Mouse (Mus musculus) embryonic facial prominence, embryonic 14.5 days (tissue): ENCODE data around the gene Ifit1bl1. TPM values are rescaled to one million over a fixed set of nuclear protein-coding genes. Genes with fewer than 3 reads are reported as not detected.
A peak's percentile ranks its signal among the peaks of the same experiment; 100 is the strongest.
"Not testable (repeated sequence)": the region's sequence is repeated elsewhere in the genome, so short reads cannot be mapped to it uniquely, and the experiment has no call there.

Source experiments
- ATAC-seq: fragments of 200-750 bp; cut with Nextera tagmentation; 2 replicates; pipeline ENCODE4 v1.8.0; 2017; ENCODE audit warnings: low read depth, moderate number of reproducible peaks, moderate TSS enrichment
- DNase-seq: peaks from one replicate; pipeline ENCODE4 v3.0.0-alpha.2; 2015; ENCODE audit warnings: low spot score
- H3K27ac ChIP-seq: fragments of 300-500 bp; sonication (generic); replicated peaks from 2 replicates; pipeline ENCODE4 v1.5.1; 2014; ENCODE audit warnings: low read depth, mild to moderate bottlenecking, low read length, moderate library complexity
- H3K27me3 ChIP-seq: fragments of 300-500 bp; sonication (generic); replicated peaks from 2 replicates; pipeline ENCODE4 v1.6.1; 2014; ENCODE audit warnings: low read length; ENCODE audit not compliant: control insufficient read depth, insufficient read depth
- H3K36me3 ChIP-seq: fragments of 300-500 bp; sonication (generic); 2 replicates; pipeline ENCODE4 v1.6.1; 2014; ENCODE audit warnings: low read length, mixed read lengths; ENCODE audit not compliant: control insufficient read depth, insufficient read depth
- H3K4me1 ChIP-seq: fragments of 300-500 bp; sonication (generic); 2 replicates; pipeline ENCODE4 v1.6.1; 2014; ENCODE audit warnings: antibody characterized with exemption, low read length; ENCODE audit not compliant: control insufficient read depth, insufficient read depth
- H3K4me2 ChIP-seq: fragments of 300-500 bp; sonication (generic); 2 replicates; pipeline ENCODE4 v1.6.1; 2014; ENCODE audit warnings: low read depth, mild to moderate bottlenecking, low read length, moderate library complexity, mixed read lengths
- H3K4me3 ChIP-seq: fragments of 300-500 bp; sonication (generic); 2 replicates; pipeline ENCODE4 v1.5.1; 2014; ENCODE audit warnings: low read depth, mild to moderate bottlenecking, low read length
- H3K9ac ChIP-seq: fragments of 300-500 bp; sonication (generic); 2 replicates; pipeline ENCODE4 v1.6.1; 2014; ENCODE audit warnings: low read depth, mild to moderate bottlenecking, low read length, moderate library complexity, mixed read lengths
- H3K9me3 ChIP-seq: fragments of 300-500 bp; sonication (generic); 2 replicates; pipeline ENCODE4 v1.6.1; 2016; ENCODE audit warnings: low read length; ENCODE audit not compliant: control insufficient read depth
- WGBS: fragments of 180-500 bp; shearing (Covaris S2); extraction: QIAGEN DNeasy Blood & Tissue Kit; methylation state at CpG from one replicate; pipeline ENCODE4 v1.1.7; 2014; 5-methylcytosine and 5-hydroxymethylcytosine counted together
- polyA plus RNA-seq: library from polyadenylated mRNA; unstranded; fragments of >200 nt; fragmentation: Nextera tagmentation; extraction: Ambion mirVana; gene quantifications from 2 replicates; pipeline ENCODE4 v1.2.1, GENCODE M21; 2014

Ifit1bl1 gene
- polyA plus RNA-seq, 1 experiment from 2014 or later = 1.2 TPM

DNA sequence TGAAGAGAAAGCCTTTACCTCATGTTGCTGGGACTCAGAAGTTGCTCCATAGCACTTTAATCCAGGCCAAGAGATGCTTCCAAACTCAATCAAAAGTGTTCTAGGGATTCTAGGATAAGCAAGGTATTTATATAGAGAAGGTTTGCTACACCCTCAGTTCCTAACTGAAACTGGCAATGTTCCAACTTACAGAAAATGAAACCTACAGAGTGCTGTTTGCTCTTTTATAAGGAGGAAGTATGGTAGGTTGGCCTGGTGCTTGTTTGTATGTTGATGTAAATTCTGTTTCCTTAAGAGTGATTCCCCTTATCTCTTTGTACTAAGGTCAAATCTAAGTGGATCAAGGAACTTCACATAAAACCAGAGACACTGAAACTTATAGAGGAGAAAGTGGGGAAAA lies 2.5 kb downstream of the Ifit1bl1 start:
- H3K4me2 ChIP-seq, H3K4me1 ChIP-seq, H3K9ac ChIP-seq, H3K27me3 ChIP-seq, ATAC-seq, H3K9me3 ChIP-seq, H3K27ac ChIP-seq, H3K36me3 ChIP-seq, H3K4me3 ChIP-seq: not testable (repeated sequence)
- DNase-seq = peak; percentile 41

DNA sequence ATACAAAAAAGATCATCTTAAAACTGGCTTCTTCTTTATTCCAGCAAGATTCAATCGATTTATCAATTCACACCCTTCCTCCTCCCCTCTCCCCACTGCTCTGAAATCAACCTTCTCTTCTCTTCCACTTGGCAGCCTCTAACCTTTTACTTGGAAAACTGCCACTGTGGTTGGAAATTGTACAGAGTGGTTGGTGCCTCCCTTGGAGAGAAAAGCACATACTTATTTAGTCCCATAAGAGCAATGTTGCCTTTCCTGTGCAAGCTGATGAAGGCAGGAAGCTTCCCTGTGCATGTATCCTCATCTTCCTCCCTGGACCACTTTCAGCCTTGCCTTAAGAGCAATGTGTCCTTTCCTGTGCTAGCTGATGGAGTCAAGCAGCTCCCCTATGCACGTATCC lies 3.4 kb downstream of the Ifit1bl1 start:
- Histone ChIP-seq H3K9ac (no peak overlapping the region), H3K4me1 (0 out of 2 replicates have a peak, but pooled peaks cover 6% of the 10 kb centered on the region), H3K36me3 (no peaks in the 10 kb centered on the region), H3K4me3 (no peak overlapping the region), H3K27ac (no peak overlapping the region), H3K27me3 (no peaks in the 10 kb centered on the region), H3K4me2 (no peak overlapping the region), H3K9me3 (no peaks in the 10 kb centered on the region)
- DNase-seq (peak; percentile 87), ATAC-seq (peak; percentile 33; the same call in 1 of the 2 replicates)
- WGBS = 60% methylated on average over 2 of the region's 2 CpGs

DNA sequence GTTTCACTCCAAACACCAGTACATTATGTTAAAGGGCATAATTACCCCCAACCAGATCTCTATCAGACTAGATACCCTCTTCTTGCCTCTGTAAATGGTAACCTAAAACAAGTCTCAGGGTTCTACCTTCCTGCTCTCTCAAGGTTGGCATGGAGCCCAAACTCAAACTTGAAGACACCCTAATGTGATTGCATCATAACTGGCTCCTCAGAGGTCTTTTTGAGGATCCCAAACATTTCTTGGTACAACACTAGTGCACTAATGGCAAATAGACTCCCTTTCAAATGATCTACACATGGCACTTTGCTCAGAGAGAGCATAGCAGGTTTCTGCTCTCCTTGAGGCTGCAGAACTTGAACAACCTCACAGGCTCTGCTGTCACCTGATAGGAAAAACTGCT lies 4.9 kb downstream of the Ifit1bl1 start:
- ATAC-seq (no peak), DNase-seq (no peak)
- H3K4me2 ChIP-seq = no peak overlapping the region
- H3K27ac ChIP-seq = no peak overlapping the region
- H3K9me3 ChIP-seq = no peaks in the 10 kb centered on the region
- H3K36me3 ChIP-seq = no peaks in the 10 kb centered on the region
- H3K4me1 ChIP-seq = 0 out of 2 replicates have a peak, but pooled peaks cover 6% of the 10 kb centered on the region
- no peaks in the 10 kb centered on the region for H3K27me3 ChIP-seq
- H3K9ac ChIP-seq = no peak overlapping the region
- H3K4me3 ChIP-seq = no peak overlapping the region

DNA sequence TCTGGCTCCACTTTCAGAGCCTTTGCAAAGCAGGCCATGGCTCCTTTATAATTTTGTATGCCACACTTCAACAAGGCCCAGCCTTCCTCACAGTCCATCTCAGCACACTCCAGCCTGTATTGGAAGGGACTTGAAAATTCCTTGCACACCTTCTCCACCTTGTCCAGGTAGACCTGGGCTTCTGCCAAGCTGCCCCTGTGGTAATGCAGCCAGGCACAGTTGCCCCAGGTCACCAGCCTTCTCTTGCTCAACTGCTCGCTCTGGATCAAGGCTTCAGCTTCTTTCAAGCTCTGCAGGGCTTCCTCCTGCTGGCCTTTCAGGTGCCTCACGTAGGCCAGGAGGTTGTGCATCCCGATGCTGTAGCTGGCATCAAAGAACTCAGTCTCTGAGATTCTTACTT lies 7.2 kb downstream of the Ifit1bl1 start:
- not testable (repeated sequence) for H3K9ac ChIP-seq, H3K27ac ChIP-seq, ATAC-seq, H3K9me3 ChIP-seq, DNase-seq, H3K4me3 ChIP-seq, H3K4me1 ChIP-seq, H3K27me3 ChIP-seq, H3K4me2 ChIP-seq, H3K36me3 ChIP-seq
- 79% methylated on average over 3 of the region's 3 CpGs for WGBS

DNA sequence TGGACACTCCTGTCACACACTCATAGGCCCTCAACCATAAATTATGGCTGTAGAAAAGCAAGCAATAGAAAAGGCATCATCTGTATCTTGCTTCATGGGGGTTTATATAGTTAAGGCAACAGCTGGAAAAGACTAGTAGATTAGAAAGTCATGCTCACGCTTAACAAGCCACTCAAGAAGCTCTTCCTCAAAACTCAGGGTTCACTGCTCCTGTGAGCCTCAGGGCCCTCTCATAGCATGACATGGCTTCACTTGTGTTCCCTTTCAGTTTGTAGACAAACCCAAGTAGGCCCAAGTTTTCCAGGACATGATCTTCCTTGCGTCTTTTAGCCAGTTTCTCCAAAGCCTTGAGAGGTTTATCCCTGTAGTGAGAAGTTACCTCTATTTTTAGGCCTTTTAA lies 8.3 kb downstream of the Ifit1bl1 start:
- ATAC-seq (no peak), DNase-seq (no peak)
- 0 out of 2 replicates have a peak, but pooled peaks cover 3% of the 10 kb centered on the region for H3K4me1 ChIP-seq
- no peak overlapping the region for H3K4me3 ChIP-seq
- H3K27ac ChIP-seq = no peak overlapping the region
- no peaks in the 10 kb centered on the region for H3K27me3 ChIP-seq
- H3K9me3 ChIP-seq = no peaks in the 10 kb centered on the region
- WGBS = 89% methylated on average over 2 of the region's 2 CpGs
- no peaks in the 10 kb centered on the region for H3K36me3 ChIP-seq
- no peak overlapping the region for H3K9ac ChIP-seq
- H3K4me2 ChIP-seq = no peak overlapping the region

DNA sequence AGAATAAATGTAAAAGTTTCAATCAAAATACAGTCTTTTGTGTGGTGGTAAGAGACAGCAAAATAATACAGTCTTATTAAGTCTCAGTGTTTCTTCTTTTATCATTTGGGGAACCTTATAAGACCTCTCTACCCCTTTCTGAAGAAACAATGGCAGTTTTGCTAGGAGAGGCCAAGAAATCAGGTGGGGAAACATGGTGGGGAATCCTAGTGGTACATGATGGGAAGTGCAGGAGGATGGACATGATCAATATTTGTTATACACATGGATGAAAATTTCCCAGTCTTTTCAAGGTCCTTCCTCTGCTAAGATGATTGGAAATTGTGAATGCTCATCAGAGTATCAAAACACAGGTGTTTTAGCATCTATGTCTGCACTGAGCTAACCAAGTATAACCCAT lies 12.8 kb downstream of the Ifit1bl1 start:
- DNase-seq (no peak), ATAC-seq (no peak)
- no peaks in the 10 kb centered on the region for H3K9me3 ChIP-seq
- no peak overlapping the region for H3K4me2 ChIP-seq
- no peak overlapping the region for H3K27ac ChIP-seq
- no peaks in the 10 kb centered on the region for H3K27me3 ChIP-seq
- no peak overlapping the region for H3K9ac ChIP-seq
- H3K36me3 ChIP-seq = no peaks in the 10 kb centered on the region
- no peak overlapping the region for H3K4me3 ChIP-seq
- H3K4me1 ChIP-seq = no peaks in the 10 kb centered on the region

DNA sequence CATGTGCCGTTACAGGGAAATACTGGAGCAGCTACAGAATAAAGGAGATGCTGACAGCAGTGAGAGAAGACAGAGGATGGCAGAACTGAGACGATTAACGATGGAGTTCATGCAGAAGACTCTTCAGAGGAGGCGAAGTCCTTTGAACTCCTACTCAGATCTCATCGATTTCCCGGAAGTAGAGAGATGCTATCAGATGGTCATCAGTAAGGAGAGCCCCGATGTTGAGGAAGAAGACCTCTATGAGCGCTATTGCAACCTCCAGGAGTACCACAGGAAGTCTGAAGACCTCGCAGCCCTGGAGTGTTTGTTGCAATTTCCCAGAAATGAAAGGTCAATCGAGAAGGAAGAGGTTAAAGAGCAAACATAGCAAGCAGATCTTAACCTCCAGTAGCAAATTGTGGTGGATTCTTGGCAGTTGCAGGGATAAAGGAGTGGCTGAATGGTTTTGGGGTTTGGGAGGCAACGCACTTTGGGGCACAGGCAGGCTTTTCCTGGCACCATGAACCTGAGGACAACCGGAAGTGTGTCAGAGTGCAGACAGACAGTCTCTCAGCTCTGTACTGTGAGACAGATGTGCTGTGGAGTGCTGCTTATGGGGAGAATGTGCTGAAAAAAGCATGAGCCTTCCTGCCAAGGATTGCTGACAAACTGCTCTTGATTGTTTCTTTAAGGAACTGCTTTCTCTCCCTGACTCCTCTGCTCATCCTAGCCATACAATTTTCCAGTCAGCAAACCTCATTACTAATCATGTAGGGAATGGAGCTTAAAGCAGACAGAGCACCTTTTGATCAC lies 13.7 kb downstream of the Ifit1bl1 start:
- H3K4me3 ChIP-seq, ATAC-seq, H3K36me3 ChIP-seq, H3K27me3 ChIP-seq, H3K4me2 ChIP-seq, H3K9me3 ChIP-seq, H3K9ac ChIP-seq, H3K4me1 ChIP-seq: not testable (repeated sequence)
- WGBS = 66% methylated on average over 6 of the region's 12 CpGs
- peak overlapping the region; percentile 30; the same call in 1 of the 2 replicates for H3K27ac ChIP-seq
- DNase-seq = peak; percentile 81

DNA sequence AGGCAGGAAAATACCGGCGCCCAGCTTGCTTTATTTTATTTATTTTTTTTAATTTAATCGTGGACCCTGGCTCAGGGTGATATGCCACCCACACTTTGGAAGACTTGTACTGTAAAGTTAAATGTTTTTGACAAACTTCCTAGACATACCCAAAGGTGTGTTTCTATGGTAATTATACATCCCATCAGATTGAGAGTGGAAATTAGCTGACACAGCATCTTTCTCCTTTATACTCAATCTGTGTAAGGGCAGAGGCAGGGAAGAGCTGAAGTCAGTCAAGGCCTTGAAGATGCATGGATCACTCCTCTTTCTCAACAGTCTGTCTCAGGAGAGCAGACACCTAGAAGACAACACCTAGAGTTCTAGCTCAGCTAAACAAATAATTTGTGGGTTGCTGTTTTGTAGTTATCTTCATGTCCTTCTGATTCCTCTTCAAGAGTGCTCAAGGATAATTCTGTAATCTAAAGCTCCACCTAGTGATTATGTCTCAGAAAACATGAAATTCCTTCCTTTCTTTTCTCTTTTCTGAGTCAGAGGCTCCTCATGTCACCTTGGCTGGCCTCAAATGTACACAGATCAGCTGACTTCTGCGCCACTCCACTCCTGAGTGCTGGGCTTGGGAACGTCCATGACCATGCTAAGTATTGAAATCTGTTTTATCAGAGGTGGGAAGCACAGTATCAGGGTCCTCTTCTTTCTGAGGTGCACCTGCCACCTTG lies 15.9 kb downstream of the Ifit1bl1 start:
- not testable (repeated sequence) for H3K27me3 ChIP-seq, H3K9me3 ChIP-seq, H3K4me3 ChIP-seq, DNase-seq, ATAC-seq, H3K36me3 ChIP-seq, H3K27ac ChIP-seq, H3K9ac ChIP-seq, H3K4me2 ChIP-seq, H3K4me1 ChIP-seq
- WGBS = 79% methylated on average over 5 of the region's 5 CpGs
